Mouse (Mus musculus) lung, postnatal 0 days (tissue): ENCODE data around the gene 2010111I01Rik.
"Not testable (repeated sequence)": the region's sequence is repeated elsewhere in the genome, so short reads cannot be mapped to it uniquely, and the experiment has no call there.

Experiments used
- CTCF ChIP-seq: IDR thresholded peaks from 2 replicates; pipeline ENCODE4 v1.5.1; 2016; ENCODE audit warnings: antibody characterized with exemption, mild to moderate bottlenecking
- EP300 ChIP-seq: IDR thresholded peaks from 2 replicates; pipeline ENCODE4 v1.6.1; 2016; ENCODE audit warnings: antibody characterized with exemption, mild to moderate bottlenecking, control low read depth

DNA sequence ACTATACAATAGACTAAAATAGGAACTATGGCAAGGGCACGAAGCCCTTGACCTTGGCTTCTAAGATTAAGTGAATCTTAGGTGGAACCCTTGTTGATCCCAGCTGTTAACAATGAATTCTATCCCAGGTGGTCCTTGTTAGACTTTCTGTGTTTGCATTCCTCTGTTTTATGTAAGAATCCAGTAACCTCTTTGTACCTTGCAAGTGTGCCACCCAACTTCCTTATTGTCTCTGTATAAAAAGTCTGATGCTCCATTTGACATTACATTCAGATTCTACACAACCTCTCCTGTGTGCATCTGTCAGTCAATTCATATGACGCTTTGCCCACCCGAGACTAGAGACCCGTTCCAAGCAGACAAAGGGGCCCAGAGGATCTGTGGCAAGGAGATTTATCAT, 388.6 kb downstream of the 2010111I01Rik start:
- TF ChIP-seq CTCF, EP300: not testable (repeated sequence)
